Mouse (Mus musculus): ENCODE results near the gene Abcc12. TPM values are rescaled to one million over a fixed set of nuclear protein-coding genes. Genes with fewer than 3 reads are reported as not detected.

The Abcc12 gene
- total RNA-seq, 2 experiments from 2014 or later, result 0.16 TPM; not detected in 1

Small RNA genes within 50 kb of the gene (microRNA-seq; reads per million reads assigned to microRNA genes)
- gene Gm44348 (ENCODE audit: borderline replicate concordance in 2 of 2), result 0 reads per million in 2 experiments

Other genes with a start within 250 kb of the Abcc12 start
- gene Lonp2, start 43.4 kb upstream of the Abcc12 start, total RNA-seq (2021), result 10 to 100 TPM; 41.8 to 46.5 TPM
- gene Gm10638, start 165.0 kb upstream of the Abcc12 start, total RNA-seq (2021), result 1 to 10 TPM; 2.8 to 4.1 TPM
- 10 to 100 TPM in 1 of 2 experiments, 1 to 10 TPM in 1; 7.7 to 10.4 TPM for gene Siah1a, start 165.2 kb upstream of the Abcc12 start, total RNA-seq (2021)

Data from gastrocnemius, postnatal 25 days (tissue).